Mouse (Mus musculus): Measurements from ENCODE around the gene Zeb2.

DNA sequence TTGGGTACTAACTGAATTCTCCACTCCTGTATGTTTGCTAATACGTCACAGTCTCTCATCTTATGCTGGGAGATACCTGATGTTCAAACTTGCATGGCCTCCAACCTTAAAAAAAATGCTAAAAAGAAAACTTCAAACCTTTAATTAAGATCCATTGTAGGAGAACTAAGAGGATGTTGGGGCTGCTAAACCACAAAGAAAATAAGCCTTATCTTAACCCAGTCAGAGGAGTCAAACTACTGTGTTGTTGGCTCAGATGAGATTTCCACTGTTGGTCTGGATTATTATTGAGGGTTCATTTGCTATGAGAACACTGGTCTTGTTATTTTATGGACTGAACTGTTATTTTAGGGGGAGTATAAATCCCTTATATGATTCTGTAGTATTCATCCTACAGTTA lies 106.5 kb downstream of the Zeb2 start:
- TF ChIP-seq CTCF (conservative IDR thresholded peaks at IDR 0.05; ENCODE audit: insufficient read depth, insufficient read length, low read depth, low read length) (no peak), POLR2A (IDR thresholded peaks at IDR 0.05; ENCODE audit: low read depth, low read length) (no peak)
